Mouse (Mus musculus): Measurements from ENCODE around the gene Wdfy1.

DNA sequence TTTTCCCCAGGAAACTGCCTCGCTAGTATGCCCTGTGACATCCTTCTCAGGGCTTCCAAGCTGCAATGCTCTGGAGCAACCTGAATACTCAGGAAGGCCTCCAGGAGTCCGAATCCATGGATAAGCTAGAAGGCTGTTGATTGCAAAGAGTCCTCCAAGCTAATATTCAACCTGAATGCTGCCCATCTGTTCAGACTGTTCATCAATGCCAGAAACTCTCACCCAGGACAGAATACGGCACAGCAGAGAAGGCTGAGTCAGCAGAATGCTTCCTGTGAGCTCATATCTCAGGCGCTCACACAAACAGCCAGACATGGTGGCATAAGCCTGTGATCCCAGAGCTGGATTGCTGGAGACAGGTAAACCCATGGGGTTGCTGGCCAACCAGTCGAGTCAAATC, 62.9 kb downstream of the Wdfy1 start:
- TF ChIP-seq POLR2A (IDR thresholded peaks at IDR 0.05; ENCODE audit: borderline replicate concordance, control insufficient read depth, low read depth, low read length) (no peak), CTCF (IDR thresholded peaks at IDR 0.05; ENCODE audit: control insufficient read depth, insufficient read depth, low read length) (no peak)

Data from bone marrow, adult 2 months (tissue).